In the genomic region with DNA sequence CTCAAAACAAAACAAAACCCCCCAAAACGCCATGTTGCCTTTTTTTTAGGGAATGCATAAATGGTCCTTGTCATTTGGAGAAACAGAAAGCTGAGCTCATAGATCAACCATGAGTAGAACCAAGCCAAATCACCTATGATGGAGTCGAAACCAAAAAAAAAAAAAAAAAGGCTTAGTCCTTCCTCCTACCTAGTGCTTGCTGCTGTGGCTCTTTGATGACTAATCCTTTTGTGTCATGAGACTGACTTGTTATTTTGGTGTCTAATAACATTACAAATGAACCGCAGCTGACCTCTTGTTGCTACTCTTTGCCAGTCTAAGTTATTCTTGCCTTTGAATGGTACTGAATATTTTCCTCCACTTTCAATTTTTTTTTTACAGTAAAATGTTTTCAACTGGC, we compare ENCODE assay signal across 24 mouse cellular contexts. TPM values are rescaled to one million over a fixed set of nuclear protein-coding genes. Genes with fewer than 3 reads are reported as not detected.
DNase-seq lines count a peak whose midpoint lies in the region; ATAC-seq and TF ChIP-seq lines count a peak whose summit lies in the region.
"Had no signal": no experiment of that assay in that cellular context is flagged by ENCODE, and none has a peak within 500 bp of the region (broad histone marks: within the 10 kb centered on the region; RNA-seq: fewer than 3 reads in every experiment).

No protein-coding gene starts in this region.

- H3K4me2 ChIP-seq in kidney, postnatal 0 days (ENCODE audit: low read length) = no peak overlapping the region
- H3K4me2 ChIP-seq in myocyte (ENCODE audit: low read depth) = peak overlapping the region; percentile 78
- H3K4me2 ChIP-seq: heart, embryonic 12.5 days; hindbrain, embryonic 13.5 days; limb, embryonic 13.5 days; lung, embryonic 15.5 days had no signal

- H3K36me3 ChIP-seq in kidney, postnatal 0 days (ENCODE audit: insufficient read depth, low read length) = 0 out of 2 replicates have a peak, but pooled peaks cover 2% of the 10 kb centered on the region
- no peaks in the 10 kb centered on the region for H3K36me3 ChIP-seq in myocyte (ENCODE audit: control insufficient read depth, insufficient read depth)

- ATAC-seq in kidney, postnatal 0 days (replicated peaks; ENCODE audit: low FRiP score, low read depth) = no peak
- 0 out of 2 replicates have a peak, but pooled peaks have one; percentile 17 for ATAC-seq in granulocyte monocyte progenitor cell, adult 5-6 weeks (replicated peaks; ENCODE audit: poor library complexity, severe bottlenecking)
- ATAC-seq: intestine, postnatal 0 days had no signal

- no peak overlapping the region for H3ac ChIP-seq in myocyte (ENCODE audit: control insufficient read depth, insufficient read length)

- no peaks in the 10 kb centered on the region for H3K79me2 ChIP-seq in myocyte (ENCODE audit: control insufficient read depth, insufficient read depth)

- no peak overlapping the region for H3K4me3 ChIP-seq in kidney, postnatal 0 days (replicated peaks; ENCODE audit: low read depth, low read length)
- H3K4me3 ChIP-seq in myocyte = no peak overlapping the region
- H3K4me3 ChIP-seq: heart, embryonic 12.5 days; hindbrain, embryonic 13.5 days; limb, embryonic 13.5 days; lung, embryonic 15.5 days; megakaryocyte, embryonic 14.5 days had no signal

- 51% methylated on average over 3 of the region's 3 CpGs for WGBS in kidney, postnatal 0 days

- TF ChIP-seq POLR2A in myocyte (IDR thresholded peaks at IDR 0.05; ENCODE audit: insufficient read length, low read depth) = no peak

- H3K27me3 ChIP-seq in kidney, postnatal 0 days (ENCODE audit: insufficient read depth, low read length) = no peaks in the 10 kb centered on the region
- H3K27me3 ChIP-seq in myocyte (ENCODE audit: control insufficient read depth, insufficient read depth, insufficient read length) = no peaks in the 10 kb centered on the region
- H3K27me3 ChIP-seq: heart, embryonic 12.5 days; hindbrain, embryonic 13.5 days; limb, embryonic 13.5 days; lung, embryonic 15.5 days; megakaryocyte, embryonic 14.5 days had no signal

- no peaks in the 10 kb centered on the region for H3K4me1 ChIP-seq in kidney, postnatal 0 days (replicated peaks; ENCODE audit: insufficient read depth, low read length)
- H3K4me1 ChIP-seq: heart, embryonic 12.5 days; hindbrain, embryonic 13.5 days; limb, embryonic 13.5 days; lung, embryonic 15.5 days had no signal

- no peaks in the 10 kb centered on the region for H3K9me3 ChIP-seq in kidney, postnatal 0 days (replicated peaks; ENCODE audit: low read length)
- H3K9me3 ChIP-seq: heart, embryonic 12.5 days; hindbrain, embryonic 13.5 days; limb, embryonic 13.5 days; lung, embryonic 15.5 days; megakaryocyte, embryonic 14.5 days had no signal

- no peak overlapping the region for H3K9ac ChIP-seq in kidney, postnatal 0 days (ENCODE audit: low read depth, low read length)
- H3K9ac ChIP-seq: heart, embryonic 12.5 days; hindbrain, embryonic 13.5 days; limb, embryonic 13.5 days; liver, embryonic 14.5 days; lung, embryonic 15.5 days had no signal

- no peak for TF ChIP-seq CTCF in kidney, postnatal 0 days (IDR thresholded peaks at IDR 0.05; ENCODE audit: low read depth)

- DNase-seq in kidney, postnatal 0 days (ENCODE audit: low spot score) = peak; percentile 31
- DNase-seq in kidney, postnatal 14 days = no peak
- DNase-seq in MN1 (ENCODE audit: low spot score) = peak; percentile 14
- no peak for DNase-seq in lung, postnatal 14 days
- DNase-seq in heart, adult 8-10 months (ENCODE audit: low spot score) = no peak
- no peak for DNase-seq in cerebellum, adult 9-10 months
- DNase-seq: adrenal gland, postnatal 10 days; cerebellum, adult 11 months; cerebellum, postnatal 14 days; embryo, embryonic 11 days; heart, postnatal 14 days; thymus, postnatal 36 days had no signal

- H3K27ac ChIP-seq in kidney, postnatal 0 days = no peak overlapping the region
- H3K27ac ChIP-seq: hindbrain, embryonic 13.5 days; limb, embryonic 13.5 days; liver, embryonic 14.5 days; lung, embryonic 15.5 days had no signal

TF ChIP-seq in myocyte, 11 proteins besides CTCF, POLR2A, EP300 and RAD21:
- TF ChIP-seq TCF12 (IDR thresholded peaks at IDR 0.05; ENCODE audit: insufficient read depth, poor library complexity, severe bottlenecking) (no peak), USF1 (IDR thresholded peaks at IDR 0.05; ENCODE audit: low read depth) (peak; percentile 64)

RNA-seq across cellular contexts. Expression of a gene that starts 9.6 kb away (rescaled TPM):
- polyA plus RNA-seq in kidney, postnatal 0 days (2015; fragmentation: Nextera tagmentation; extraction: Ambion mirVana) = 18.8 and 20.2 TPM in 2 replicates
- 12.8 and 13.5 TPM in 2 replicates for total RNA-seq in granulocyte monocyte progenitor cell, adult 5-6 weeks (2014; fragmentation: Nextera tagmentation)
- total RNA-seq in granulocyte monocyte progenitor cell, adult 5-6 weeks (2017) = 7.0 and 10.4 TPM in 2 replicates
- polyA plus RNA-seq in myocyte (2012; fragmentation: generic; extraction: Trizol) = 6.6 TPM
- 1 to 10 TPM; 7.6 to 9.6 (median 8.0) TPM for total RNA-seq in heart, adult 8-10 months (2022)

RNA-seq across cellular contexts. Expression of a gene that starts 18.8 kb away (rescaled TPM):
- 2.0 TPM in 2 replicates for polyA plus RNA-seq in kidney, postnatal 0 days (2015; fragmentation: Nextera tagmentation; extraction: Ambion mirVana)
- 21.4 and 39.2 TPM in 2 replicates for total RNA-seq in granulocyte monocyte progenitor cell, adult 5-6 weeks (2014; fragmentation: Nextera tagmentation)
- total RNA-seq in granulocyte monocyte progenitor cell, adult 5-6 weeks (2017) = 38.9 and 44.3 TPM in 2 replicates
- polyA plus RNA-seq in myocyte (2012; fragmentation: generic; extraction: Trizol) = not detected
- total RNA-seq in heart, adult 8-10 months (2022) = under 1 TPM; 0.28 to 0.43 (median 0.35) TPM
- total RNA-seq: layer of hippocampus, adult 18-20 months; layer of hippocampus, postnatal 25 days; left cerebral cortex, postnatal 14 days had no signal

Comparison
In these comparisons a context has a peak if more than half of its experiments do, and no peak if none do; other contexts are left out.
1. DNase-seq: peak in kidney, postnatal 0 days (single experiment) and MN1 (single experiment); none in kidney, postnatal 14 days (single experiment), lung, postnatal 14 days (single experiment), heart, adult 8-10 months (single experiment) and cerebellum, adult 9-10 months (single experiment).
2. RNA of a gene that starts 18.8 kb away (total RNA-seq): 21.4 to 44.3 TPM in granulocyte monocyte progenitor cell, adult 5-6 weeks; 0.28 to 0.43 TPM in heart, adult 8-10 months; every median in the first group is over 10 times any median in the second.